Mouse (Mus musculus) liver, embryonic 14.5 days (tissue): ENCODE data around the gene Zfp958.

Experiments
- CTCF ChIP-seq: IDR thresholded peaks from 2 replicates; pipeline ENCODE4 v1.5.1; 2016; ENCODE audit warnings: antibody characterized with exemption, low read depth, control low read depth
- EP300 ChIP-seq: IDR thresholded peaks from 2 replicates; pipeline ENCODE4 v1.6.1; 2016; ENCODE audit warnings: antibody characterized with exemption, low read depth

GRCm38 (mm10) chr8:4581986-4582385 lies 31.0 kb upstream of the Zfp958 start:
- TF ChIP-seq EP300 (no peak), CTCF (no peak)
